Mouse (Mus musculus) kidney, adult 18-20 months (tissue): Measurements from ENCODE around the gene Olfr815.
"Not testable (repeated sequence)": the region's sequence is repeated elsewhere in the genome, so short reads cannot be mapped to it uniquely, and the experiment has no call there.

ENCODE experiments used
- DNase-seq: peaks from one replicate; pipeline ENCODE4 v3.0.0; 2021

Gene Olfr815

DNA sequence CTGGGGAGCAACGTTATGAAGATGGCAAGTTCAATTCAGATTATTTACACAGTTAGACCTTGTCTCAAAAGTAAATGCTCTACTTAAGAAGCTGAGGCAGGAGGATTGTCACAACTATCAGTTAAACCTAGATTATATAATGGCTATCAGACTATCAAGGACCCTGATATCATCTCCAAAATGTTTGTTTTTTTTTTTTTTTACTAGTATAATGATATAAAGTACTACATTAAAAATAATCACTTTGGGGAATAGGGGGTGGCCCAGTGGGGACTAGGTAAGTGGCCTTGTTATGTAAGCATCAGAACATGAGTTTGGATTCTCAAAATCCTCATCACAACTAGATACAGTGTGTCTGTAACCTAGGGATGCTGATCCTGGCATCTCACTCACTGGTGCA, at the start of gene Olfr815:
Olfr815 (minus strand) TSS at position 101 of the 400 bp plus-strand sequence.
- not testable (repeated sequence) for DNase-seq

DNA sequence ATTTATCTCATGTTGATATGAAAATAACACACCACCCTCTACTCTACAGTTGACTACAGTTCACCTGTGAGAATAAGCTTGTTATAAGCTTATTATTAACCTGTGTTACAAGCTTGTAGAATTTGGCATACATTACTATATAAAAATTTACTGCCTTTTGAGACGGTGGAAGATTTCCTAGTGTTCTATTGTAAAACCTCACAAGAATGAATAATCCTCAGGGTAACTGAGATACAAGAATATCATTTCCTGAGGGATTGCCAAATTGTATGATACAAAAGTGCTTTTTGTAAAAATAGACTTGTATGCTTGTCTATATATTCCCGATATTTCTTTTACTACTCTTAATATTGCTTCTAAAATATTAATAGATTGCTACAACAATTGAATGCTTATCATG, 43.3 kb upstream of the Olfr815 start, which contains the start of gene Olfr818:
Olfr818 (minus strand) TSS at position 101 of the 400 bp plus-strand sequence.
- DNase-seq, result no peak

DNA sequence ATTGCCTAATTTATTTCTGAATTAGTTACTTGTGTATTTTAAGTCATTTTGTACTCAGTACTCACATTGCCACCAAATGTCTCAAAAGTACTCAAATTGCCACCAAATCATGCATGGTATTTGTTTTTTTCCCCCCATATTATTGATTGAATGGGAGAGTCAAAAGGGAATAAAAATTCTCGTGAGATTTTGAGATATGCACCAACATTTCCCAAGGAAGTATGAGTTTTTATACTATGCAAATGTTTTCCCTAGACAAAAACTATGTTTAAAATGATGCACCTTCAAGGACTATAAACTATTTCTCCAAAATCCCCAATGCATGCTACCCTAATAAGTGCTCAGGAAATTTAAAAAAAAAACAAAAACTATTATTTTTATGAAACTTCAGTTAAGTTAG, 9.8 kb upstream of the Olfr815 start, which contains the start of gene Olfr816:
Olfr816 (minus strand) TSS at position 101 of the 400 bp plus-strand sequence.
- no peak for DNase-seq

DNA sequence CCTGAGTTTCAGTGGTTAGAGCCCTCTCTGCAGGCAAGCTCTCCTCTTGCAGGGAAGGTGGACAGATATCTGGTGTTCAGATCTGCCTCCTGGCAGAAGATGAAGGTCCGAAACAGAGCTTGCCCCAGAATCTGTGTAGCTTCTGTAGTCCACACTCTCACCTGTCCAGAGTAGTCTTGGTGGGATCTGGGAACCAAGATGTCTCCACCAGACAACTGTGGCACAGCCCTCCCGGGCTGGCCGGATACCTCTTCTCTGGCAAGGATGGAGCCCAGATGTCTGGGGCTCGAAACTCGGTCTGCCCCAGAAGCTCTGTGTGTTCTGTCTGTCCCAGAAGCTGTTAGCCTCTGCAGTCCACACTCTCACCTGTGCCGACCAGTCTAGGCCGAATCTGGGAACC, 19.7 kb downstream of the Olfr815 start:
- DNase-seq, result no peak

DNA sequence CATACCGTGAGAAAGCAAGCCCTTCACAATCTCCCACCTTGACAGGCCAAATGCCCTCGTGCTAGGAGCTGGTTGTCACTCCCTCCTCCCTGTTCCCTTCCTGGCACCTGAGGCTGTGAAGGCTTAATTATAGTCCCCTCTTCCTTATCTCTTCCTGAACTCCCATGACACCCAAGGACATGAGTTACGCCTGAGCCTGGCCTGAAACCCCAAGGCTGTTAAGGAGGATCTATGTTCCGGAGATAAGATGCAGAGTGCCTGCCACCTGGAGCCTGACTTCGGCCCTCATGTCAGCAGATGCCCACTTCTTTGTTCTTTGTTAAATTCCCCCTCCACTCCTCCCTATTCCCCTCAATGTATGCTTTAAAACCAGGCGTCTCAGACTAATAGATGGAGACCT, 20.2 kb downstream of the Olfr815 start:
- not testable (repeated sequence) for DNase-seq

DNA sequence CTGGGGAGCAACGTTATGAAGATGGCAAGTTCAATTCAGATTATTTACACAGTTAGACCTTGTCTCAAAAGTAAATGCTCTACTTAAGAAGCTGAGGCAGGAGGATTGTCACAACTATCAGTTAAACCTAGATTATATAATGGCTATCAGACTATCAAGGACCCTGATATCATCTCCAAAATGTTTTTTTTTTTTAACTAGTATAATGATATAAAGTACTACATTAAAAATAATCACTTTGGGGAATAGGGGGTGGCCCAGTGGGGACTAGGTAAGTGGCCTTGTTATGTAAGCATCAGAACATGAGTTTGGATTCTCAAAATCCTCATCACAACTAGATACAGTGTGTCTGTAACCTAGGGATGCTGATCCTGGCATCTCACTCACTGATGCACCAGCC, 25.9 kb downstream of the Olfr815 start, which contains the start of gene Olfr814:
Olfr814 (minus strand) TSS at position 101 of the 400 bp plus-strand sequence.
- DNase-seq, result not testable (repeated sequence)

DNA sequence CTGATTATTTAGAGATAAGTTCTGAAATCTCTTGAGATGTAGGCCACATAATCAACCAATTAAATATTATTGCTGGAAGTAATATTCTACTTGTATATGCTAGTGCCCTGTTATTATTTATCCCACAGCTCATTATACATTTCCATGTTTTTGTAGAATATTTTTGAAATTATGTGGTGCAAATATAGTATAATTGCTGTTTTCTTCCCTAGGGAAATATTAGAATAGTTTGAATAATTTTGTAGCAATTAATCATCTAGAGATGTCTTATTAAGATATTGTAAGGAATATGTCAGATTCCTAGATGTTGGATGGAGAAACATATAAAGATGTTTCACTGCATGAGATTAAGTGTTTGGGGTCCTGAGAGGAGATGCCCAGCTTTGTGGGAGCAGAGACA, 50.6 kb downstream of the Olfr815 start, which contains the start of gene Olfr813:
Olfr813 (plus strand) TSS at position 301 of the 400 bp plus-strand sequence.
- DNase-seq, result no peak
